Mouse (Mus musculus): ENCODE results near the gene Btf3. TPM values are rescaled to one million over a fixed set of nuclear protein-coding genes. Genes with fewer than 3 reads are reported as not detected.

Btf3 gene
- total RNA-seq, 2 experiments from 2014 or later = 240 to 268 TPM

DNA sequence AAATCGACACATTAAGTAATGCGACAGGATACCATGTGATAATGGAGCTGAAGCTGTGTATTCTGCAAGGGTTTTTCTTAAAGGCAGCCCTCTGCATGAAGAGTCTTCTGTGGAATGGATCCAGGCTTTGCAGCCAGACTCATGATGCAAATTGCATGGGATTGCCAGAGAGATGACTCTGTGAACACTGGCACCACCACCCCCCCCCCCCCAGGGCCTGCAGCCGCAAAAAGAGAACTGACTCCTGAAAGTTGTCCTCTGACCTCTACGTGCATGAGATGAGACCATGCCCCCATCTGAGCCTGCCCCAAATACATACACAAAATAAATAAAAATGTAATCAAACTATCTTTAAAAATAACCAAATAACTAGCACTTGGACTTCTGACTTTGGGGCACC lies 32.7 kb upstream of the Btf3 start:
- DNase-seq (ENCODE audit: low spot score in 2 of 2) = no peak

DNA sequence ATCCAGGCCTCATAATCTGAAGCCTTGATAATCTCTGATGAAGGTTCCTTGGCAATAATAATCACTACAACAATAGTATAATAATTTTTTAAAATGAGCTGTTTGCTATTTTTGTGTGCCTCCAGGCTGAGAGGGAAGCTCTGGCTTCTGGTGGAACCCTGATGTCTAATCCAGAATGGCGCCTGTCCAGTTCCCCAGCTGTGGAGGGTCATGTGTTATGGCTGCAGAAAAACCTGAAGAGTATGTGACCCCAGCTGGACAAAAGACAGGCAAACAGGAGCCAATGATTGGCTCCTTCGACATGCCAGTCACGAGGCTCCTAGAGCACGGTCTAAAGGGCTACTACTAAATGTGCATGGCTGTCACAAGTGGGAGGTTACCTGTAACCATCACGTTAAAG lies 23.7 kb upstream of the Btf3 start:
- DNase-seq (ENCODE audit: low spot score in 2 of 2) = no peak

DNA sequence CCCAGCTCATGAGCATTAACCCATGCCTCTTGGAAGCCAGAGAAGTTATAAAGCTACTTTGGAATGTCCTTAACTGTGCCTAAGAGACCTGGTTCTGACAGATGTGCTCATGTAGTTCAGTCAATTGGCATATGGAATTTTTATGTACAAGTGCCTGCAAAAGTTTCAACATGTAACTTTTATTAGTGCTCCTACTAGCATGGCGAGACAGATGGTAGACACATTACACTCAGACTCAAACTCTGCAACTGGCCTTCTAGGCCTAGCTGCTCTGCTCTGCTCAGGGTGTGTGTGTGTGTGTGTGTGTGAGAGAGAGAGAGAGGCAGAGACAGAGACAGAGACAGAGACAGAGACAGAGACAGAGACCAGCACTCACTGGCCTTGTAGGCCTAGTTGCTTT lies 19.4 kb upstream of the Btf3 start:
- no peak for DNase-seq (ENCODE audit: low spot score in 2 of 2)

DNA sequence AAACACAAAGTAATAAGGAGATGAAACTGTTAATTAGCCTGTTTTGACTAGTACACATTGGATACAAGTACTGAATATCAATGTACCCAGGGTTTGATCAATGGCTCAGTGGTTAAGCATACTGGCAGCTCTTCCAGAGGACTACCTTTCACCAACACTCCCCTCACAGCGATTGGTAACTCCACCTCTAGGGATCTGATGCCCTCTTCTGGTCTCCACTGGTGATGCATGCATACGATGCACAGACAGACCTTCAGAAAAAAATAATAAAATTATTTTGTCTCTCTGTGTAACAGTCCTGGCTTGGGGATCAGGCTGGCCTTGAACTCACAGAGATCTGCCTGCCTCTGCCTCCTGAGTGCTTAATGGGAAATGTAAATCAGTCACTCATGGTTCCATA lies 15.3 kb upstream of the Btf3 start:
- peak; percentile 28 to 38 for DNase-seq (ENCODE audit: low spot score in 2 of 2)

DNA sequence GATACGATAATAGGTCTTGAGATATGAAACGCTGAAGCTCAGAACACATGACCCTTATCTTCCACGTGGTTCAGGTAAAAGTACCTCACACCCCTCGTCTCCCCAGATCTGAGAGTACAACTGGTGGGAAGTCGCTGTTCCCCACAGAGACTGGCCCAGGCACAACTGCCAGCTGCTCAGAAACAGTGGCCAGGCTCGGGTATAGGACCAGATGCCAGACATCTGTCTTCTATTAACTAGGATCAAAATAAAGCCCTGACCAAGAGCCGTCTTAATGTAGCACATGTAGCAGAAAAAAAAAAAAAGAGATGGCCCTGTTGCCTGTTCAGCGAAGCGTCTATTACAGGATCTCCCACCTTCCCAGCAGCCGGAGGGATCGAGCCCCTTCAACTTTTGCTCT lies 8.2 kb upstream of the Btf3 start:
- DNase-seq (ENCODE audit: low spot score in 2 of 2) = no peak

DNA sequence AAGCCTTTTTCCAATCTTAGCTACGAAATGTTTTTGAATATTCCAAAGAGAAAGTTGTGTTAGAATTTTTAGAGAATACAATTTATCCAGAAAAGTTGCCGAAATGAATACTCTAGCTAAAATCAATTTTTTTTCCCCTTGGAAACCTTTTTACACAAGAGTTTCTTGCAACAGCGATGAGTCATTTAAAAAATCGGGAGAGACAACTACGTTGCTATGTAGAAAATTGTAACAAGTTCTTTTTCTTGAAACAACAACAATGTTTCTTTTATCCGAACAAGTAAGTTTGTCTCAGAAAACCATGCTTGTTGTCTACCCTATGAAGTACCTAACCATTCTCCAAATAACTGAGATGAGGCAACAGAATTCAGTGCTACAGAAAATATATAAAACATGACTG lies 1.1 kb upstream of the Btf3 start:
- DNase-seq (ENCODE audit: low spot score in 2 of 2) = no peak

DNA sequence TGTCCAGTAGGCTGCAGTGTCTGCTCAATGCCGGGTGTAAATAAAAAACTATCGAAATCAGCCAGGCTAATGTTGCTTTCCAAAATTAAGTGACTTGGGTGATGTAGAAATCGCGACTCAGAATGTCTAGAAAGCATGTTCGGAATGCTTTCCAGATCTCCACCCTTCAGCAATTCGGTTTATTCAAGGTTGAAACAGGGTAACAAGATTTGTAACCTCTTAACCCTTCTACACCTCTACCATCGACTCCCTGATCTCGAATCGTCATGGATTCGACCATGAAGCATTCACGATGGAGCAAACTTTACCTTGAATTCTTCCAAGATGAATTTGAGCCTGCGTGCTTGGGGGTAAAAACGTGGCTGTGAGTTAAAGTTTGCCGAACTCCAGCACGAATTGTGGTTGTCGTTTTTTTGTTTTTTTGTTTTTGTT lies 456 bp upstream of the Btf3 start:
- no peak for DNase-seq (ENCODE audit: low spot score in 2 of 2)

DNA sequence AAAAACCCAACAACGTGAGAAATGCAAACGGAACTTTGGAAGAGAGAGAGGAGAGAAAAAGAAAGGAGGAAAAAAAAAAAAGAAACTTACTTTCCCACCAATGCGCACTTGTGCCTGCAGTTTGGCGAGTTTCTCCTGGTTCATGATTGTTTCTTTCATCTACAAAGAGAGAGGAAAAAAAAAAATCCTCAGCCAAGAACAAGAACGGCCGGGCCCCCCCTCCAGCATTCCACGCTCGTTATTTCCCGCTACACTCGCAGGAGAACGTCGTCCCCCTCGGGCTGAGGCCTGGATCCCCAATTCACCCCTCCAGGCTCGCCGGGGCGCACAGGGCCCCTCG lies 696 bp downstream of the Btf3 start:
- DNase-seq (ENCODE audit: low spot score in 2 of 2) = no peak

DNA sequence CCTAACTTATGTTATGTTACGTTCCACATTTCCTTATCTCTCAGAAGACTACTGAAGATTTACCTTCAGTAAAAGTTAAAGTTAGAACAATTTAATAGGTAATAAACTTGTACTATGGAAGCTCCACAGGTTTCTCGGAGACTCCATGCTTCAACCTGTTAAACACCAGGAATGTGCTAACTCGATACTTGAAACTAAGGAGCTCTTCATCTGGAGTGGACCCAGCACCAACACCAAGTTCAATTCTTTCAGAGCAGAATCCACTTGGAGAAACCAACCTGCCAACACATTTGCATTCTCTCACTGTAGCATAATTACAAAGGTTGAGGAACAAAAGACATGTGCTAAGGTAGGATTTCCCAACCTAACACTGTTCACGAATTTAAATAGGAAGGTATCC lies 1.7 kb downstream of the Btf3 start:
- no peak for DNase-seq (ENCODE audit: low spot score in 2 of 2)

DNA sequence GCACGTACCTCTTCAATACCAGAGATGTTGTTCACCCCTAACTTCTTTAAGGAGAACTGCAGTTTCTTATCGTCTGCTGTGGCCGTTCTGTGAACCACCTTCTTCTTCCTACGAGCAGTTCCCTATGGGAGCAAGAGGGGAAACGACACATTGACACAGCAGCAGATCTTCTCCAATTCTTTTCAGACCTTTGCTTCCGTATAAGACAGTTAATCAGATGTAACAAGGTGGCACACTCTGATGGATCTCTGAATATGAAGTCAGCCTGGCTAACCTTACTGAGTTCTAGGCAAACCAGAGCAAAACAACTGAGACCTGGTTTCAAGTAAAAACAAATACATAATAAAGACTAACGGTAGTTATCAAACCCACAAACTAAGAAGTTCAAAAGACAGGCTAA lies 3.2 kb downstream of the Btf3 start:
- DNase-seq (ENCODE audit: low spot score in 2 of 2) = no peak

DNA sequence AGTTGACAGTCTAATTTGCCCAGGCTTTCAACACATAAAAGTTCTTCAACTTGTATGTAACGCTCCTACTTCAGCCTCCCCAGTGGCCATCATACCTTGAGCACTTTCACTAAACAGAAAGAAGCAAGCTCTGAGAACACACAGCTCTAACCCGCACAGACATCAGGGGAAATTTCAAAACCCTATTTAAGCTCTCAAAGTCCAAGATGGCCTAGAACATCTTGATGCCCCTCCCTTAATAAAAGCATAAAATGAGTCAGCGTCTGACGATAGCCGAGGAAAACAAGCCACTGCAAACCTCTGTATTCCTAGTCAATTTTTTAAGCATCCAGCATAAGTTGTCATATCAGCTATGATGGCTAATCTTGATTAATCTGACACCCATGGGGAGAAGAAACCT lies 5.2 kb downstream of the Btf3 start:
- no peak for DNase-seq (ENCODE audit: low spot score in 2 of 2)

DNA sequence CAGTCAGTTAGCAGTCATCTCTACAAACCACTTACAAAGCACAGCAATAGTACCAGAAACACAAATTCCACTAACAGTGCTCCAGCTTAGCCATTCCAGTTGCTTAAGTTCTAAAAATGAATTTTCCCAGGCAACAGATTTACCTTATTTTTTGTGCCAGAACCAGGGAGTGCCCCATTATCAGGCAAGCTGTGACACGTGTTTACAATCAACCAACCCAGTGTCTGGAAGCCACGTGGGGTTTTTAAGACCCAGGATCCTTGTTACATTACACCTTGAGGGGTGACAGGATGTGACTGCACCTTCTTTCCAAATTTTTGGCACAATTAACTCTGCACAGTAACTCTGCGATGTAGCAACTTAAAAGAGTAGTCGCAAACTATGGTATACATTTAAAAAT lies 8.1 kb downstream of the Btf3 start:
- no peak for DNase-seq (ENCODE audit: low spot score in 2 of 2)

DNA sequence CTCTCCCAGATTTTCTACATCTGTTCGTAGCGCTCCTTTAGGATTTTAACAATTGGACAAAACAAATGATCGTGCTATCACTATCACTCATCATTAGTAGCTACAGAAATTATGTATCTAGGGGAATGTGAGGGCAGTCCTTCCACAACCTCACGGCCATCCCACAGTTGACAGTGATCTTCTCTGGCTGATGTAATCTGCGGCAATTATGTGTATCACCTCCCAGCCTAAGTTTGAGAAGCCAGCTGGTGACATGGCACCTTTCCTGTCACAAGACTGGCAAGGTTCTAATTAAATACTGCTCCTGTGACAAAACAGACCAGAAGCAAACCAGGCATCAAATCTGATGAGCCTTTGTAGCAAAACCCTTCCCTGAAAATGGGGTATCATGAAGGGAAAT lies 8.8 kb downstream of the Btf3 start:
- no peak for DNase-seq (ENCODE audit: low spot score in 2 of 2)

DNA sequence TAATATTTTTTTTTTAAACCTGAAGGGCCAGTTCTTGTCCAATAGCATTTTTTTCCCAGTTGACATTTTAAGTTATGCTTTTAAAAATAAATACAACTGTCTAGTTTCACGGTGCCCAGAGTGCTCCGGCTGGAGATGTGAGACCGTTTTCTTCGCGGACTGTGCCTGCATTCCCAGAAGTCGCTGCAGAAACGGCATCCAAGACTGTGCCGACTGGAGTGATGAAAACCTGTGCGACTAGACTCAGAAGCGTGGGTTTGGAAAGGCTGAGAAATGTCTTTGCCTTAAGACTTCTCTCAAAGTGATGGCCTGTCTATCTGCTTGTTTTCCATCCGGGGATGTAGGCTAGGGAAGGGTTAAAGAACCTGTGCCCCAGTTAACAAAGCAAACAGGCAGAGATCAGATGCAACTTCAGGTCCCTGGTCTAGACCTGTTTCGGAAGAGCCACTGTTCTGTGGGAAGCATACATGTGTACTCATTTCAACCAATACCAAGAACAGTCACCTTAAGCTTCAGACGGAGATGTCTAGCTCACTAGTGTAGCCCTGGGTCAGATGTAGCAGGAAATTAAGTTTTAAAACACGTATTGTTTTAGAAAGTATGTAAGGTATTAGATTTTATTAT lies 9.8 kb downstream of the Btf3 start:
- DNase-seq (ENCODE audit: low spot score in 2 of 2) = no peak

DNA sequence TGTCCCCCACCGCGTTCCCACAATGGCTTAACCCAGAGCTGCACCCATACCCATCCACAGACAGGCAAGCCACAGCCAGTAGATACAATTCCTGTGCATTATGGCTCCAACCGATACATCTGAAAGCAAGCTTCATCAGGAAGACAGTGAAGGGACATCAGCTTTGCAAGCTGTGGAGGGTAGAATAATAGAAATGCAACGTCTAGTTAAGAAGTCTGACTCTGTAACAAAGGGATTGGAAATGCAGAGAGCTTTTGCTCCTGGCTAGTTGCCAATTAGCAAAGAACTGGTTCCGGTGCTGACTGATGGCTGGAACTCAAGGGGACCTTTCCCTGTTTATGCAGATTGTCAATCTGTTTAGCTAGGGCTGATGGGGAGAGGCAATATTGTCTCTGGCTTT lies 10.4 kb downstream of the Btf3 start:
- DNase-seq (ENCODE audit: low spot score in 2 of 2) = no peak

DNA sequence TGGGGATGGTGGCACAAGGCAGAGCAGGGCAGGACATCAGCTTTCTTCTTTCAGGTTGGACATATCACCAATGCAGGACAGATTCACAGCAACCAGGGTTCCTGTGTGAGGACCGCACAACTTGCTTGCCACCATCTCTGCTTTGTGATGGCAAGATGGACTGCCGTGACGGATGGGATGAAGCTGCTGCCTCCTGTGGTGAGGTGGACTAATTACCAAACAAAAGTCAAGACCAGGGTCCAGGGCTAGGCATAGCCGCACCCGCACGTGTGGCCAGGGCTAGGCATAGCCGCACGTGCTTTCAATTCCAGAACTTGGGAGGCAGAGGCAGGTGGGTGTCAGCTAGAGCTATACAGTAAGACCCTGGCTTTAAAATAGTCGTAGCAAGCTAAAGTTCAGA lies 11.5 kb downstream of the Btf3 start:
- DNase-seq (ENCODE audit: low spot score in 2 of 2) = no peak

DNA sequence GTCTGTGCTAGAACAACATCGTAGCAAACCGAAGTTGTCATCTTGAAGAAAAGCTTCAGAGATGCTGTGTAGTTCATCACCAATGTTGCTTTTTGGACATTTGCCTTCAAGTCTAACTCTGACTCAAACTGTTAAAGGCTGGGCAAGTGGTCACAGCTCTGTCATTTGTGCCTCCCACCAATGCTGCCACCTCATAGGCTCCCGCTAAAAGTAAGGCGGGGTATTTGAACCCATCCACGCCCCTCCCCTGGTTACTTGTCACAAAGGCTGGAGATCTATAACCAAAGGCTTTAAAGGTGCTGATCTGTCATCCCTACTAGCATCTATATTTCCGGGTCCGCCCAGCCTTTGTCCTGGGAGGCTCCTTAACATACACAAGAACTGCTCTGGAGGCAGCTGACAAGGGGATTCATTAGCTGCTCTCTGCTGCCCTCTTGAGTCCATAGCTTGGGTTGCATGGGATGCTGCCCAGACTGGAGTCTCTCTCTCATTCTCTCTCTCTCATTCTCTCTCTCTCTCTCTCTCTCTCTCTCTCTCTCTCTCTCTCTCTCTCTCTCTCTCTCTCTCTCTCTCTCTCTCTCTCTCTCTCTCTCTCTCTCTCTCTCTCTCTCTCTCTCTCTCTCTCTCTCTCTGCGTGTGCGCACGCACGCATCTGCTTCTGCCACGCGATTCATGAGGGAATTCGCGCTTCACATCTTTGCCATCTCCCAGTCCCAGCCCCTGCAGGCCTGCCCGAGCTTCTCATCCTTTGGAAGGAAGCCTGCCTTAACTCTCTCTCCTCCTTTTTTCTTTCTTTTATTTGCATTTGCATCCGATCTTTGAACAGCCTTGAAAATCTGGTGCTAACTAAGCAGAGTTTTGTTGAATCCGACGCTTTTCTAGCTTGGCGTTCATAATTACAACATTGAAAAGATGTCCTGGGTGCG lies 17.7 kb downstream of the Btf3 start:
- peak; percentile 87 for DNase-seq (ENCODE audit: low spot score in 2 of 2)

DNA sequence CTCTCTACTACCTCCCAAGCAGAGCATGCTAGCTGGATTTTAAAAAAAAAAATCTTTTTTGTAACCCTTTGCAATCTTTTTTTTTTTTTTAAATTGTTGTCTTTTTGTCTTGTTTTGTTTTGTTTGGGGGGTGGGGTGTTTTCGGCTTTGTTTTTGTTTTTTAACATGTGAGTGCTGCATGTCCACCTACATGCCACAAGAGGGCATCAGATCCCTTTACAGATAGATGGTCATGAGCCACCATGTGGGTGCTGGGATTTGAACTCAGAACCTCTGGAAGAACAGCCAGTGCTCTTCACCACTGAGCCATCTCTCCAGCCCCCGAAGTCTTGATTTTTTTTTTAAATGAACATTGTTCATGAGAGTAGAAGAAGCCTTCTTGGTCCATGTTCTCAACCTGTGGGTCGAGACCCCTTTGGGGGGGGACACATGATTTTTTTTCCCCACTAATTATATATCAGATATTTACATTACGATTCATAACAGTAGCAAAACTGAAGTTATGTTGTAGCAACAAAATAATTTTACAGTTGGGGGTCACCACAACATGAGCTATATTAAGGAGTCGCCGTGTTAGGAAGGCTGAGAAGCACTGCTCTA lies 18.8 kb downstream of the Btf3 start:
- DNase-seq (ENCODE audit: low spot score in 2 of 2) = no peak

DNA sequence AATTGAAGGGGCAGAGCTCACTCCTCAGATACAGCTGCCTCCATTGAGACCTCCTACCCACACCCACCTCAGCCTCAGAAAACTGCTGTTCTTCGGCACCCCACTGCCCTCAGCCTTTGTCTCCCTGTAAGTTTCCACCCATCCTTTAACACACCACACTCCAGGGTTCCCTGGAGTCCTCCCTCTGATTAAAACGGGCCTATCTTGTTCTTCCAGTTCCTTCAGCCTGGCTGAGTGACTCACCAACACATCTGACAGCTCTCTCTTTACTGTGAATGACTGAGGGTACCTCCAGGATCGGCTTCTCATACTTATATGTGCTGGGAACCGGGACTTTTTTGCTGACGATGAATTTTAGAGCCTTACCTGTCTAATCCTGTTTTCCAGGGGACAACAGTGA lies 20.7 kb downstream of the Btf3 start:
- DNase-seq (ENCODE audit: low spot score in 2 of 2) = no peak

DNA sequence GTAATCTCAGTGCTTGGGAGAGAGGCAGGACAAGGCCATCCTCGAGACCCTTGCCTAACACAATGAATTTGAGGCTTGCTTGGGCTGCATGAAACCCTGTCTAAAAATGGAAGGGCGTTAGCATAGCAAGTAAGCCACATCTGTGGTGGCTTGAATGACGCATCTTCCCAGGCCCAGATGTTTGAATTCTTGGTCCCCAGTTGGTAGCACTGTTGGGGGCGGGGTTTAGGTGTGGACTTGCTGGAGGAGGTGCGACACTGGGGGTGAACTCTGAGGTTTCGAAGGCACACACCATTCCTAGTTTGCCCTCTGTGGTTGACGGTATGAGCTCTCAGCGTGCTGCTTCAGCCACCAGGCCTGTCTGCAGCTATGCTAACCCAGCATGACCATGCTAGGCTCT lies 25.1 kb downstream of the Btf3 start:
- DNase-seq (ENCODE audit: low spot score in 2 of 2) = no peak

DNA sequence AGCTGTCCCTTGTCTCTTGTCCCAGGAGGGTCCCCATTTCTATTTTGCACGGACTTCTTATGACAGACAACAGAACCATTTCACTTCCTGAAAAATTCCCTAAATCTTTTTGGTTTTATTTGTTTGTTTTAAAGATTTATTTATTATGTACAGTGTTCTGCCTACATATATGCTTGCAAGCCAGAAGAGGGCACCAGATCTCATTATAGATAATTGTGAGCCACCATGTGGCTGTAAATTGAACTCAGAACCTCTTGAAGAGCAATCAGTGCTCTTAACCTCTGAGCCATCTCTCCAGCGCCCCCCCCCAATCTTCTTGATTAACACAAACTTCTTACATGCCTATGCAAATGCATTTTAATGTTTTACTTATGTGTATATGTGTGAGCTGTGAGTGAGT lies 26.1 kb downstream of the Btf3 start:
- no peak for DNase-seq (ENCODE audit: low spot score in 2 of 2)

DNA sequence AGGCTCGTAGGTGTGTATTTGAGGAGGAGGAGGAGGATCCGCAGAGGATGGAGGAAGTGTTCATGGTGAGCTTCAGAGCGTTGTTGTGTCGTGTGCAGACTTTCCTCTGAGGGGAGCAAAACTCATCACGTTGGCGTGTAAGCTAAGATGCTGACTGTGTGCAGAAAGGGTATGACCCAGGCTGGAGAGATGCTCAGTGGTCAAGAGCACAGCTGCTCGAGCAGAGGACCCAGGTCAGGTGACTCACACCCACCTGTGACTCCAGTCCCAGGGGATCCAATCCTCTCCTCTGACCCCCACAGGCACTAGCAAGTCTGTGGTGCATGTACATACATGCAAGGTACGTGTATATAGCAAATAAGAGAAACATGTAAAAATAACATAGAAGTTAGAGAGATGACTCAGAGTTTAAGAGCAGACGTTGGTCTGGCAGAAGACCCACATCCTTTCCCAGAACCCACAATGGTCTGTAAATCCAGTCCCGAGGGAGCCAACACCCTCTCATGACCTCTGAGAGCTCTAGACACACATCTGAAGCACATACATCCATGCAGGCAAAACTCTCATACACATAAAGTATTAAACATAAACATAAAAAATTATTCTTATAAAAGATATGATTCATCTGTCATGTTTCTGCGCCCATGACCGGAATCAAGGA lies 35.7 kb downstream of the Btf3 start:
- no peak for DNase-seq (ENCODE audit: low spot score in 2 of 2)

Measured in layer of hippocampus, postnatal 10 days (tissue).